Mouse (Mus musculus) urinary bladder, adult 2 months (tissue): ENCODE results near the gene Gli3. TPM values are rescaled to one million over a fixed set of nuclear protein-coding genes. Genes with fewer than 3 reads are reported as not detected.

ENCODE experiments used
- DNase-seq: peaks from one replicate; pipeline ENCODE4 v3.0.0; 2022; ENCODE audit warnings: low spot score
- polyA plus RNA-seq: library from polyadenylated mRNA; depleted of rRNA; stranded (reverse); fragments of >200 nt; gene quantifications from 2 replicates; pipeline ENCODE4 v1.2.3, GENCODE M21; 2012

Gli3 gene
- polyA plus RNA-seq, 1 experiment: 5.1 TPM

GRCm38 (mm10) chr13:15714726-15715437 is 251.8 kb downstream of the Gli3 start:
- no peak for DNase-seq

- DNase-seq: no peak
Observed at GRCm38 (mm10) chr13:15721446-15721845, 258.4 kb downstream of the Gli3 start.

- DNase-seq: no peak
Observed at GRCm38 (mm10) chr13:15722766-15723379, 259.8 kb downstream of the Gli3 start.

- no peak for DNase-seq
Observed at GRCm38 (mm10) chr13:15724723-15725122, 261.7 kb downstream of the Gli3 start.

GRCm38 (mm10) chr13:15741771-15742170 is 278.7 kb downstream of the Gli3 start:
- peak; percentile 39 for DNase-seq

GRCm38 (mm10) chr13:15742308-15742707 is 279.3 kb downstream of the Gli3 start:
- DNase-seq: no peak

GRCm38 (mm10) chr13:15742777-15743176 is 279.7 kb downstream of the Gli3 start:
- no peak for DNase-seq

GRCm38 (mm10) chr13:15758835-15759632 is 296.0 kb downstream of the Gli3 start:
- peak; percentile 59 for DNase-seq

GRCm38 (mm10) chr13:15759633-15760441 is 296.8 kb downstream of the Gli3 start:
- DNase-seq: no peak

GRCm38 (mm10) chr13:15762291-15762690 is 299.3 kb downstream of the Gli3 start:
- DNase-seq: no peak

- DNase-seq: no peak
Observed at GRCm38 (mm10) chr13:15762901-15763417, 299.9 kb downstream of the Gli3 start.

GRCm38 (mm10) chr13:15777624-15778023 is 314.6 kb downstream of the Gli3 start:
- DNase-seq: no peak
